Mouse (Mus musculus) kidney, postnatal 25 days (tissue): Measurements from ENCODE around the gene Itpr3.
A peak's percentile ranks its signal among the peaks of the same experiment; 100 is the strongest.

Source experiments
- DNase-seq, 2 experiments: peaks; one replicate each; pipeline ENCODE4 v3.0.0; 2021; ENCODE audit warnings: mixed read lengths in 2 of 2

Itpr3 gene

DNA sequence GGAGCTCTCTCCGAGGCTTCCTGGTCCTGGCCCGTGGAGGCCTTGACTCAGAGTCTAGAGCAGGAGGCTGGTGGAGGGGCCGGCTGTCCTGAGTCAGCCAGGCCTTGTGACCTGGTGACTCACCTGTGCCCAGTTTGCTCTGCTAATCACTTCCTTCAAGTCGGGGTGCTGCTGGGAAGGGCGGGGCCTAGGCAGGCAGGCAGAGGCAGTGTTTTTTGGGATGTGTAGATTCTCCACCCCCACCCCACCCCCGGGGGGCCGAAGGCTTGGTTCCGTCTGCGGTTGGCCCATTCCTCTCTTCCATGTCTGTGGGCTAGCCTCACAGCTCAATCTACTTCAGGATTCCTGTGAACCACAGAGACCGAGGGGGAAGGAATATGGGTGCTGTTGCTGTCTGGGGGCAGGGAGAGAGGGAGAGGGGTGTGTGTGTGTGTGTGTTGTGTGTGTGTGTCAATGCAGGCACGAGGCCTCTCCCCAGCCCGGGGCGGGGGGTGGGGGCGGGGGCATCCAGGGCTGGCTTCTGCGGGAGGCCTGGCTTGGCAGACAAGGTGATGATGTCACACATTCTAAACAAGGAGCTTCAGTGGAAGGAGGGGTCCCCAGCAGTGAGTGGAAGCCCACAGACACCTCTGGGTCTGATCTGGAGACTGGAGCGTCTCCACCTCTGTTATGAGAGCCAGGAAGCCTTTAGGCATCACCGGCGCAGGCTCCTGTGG lies 18.6 kb upstream of the Itpr3 start:
- peak in 1 of 2 experiments; percentile 50 for DNase-seq

DNA sequence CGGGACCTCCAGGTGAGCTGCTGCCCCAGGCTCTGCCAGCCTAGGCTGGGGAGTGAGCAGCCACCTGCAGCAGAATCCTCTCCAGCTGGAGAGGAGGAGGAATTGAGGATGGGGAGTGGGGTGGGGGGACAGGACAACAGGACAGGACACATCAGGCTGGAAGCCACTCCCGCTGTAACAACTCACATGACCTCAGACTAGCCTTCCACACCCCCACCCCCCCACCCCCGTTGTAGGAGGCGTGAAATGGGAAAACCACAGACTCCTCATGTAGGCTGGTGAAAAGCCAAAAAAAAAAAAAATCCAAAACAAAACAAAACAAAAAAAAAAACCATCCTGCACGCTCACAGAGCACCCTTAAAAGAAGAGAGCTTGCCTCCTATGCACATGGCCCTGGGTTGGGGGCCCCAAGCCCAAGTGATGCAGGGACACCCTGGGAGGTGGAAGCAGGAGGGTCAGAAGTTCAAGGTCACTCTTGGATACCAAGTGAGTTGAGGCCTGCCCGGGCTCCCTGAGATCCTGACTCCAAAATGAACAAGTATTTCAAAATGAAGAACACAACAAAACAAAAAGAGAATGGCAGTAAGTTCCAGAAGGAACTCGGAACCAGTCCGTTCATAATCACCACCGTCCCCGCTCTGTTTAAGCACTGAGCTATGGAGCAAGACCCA lies 17.5 kb upstream of the Itpr3 start:
- peak in 1 of 2 experiments; percentile 32 for DNase-seq

- DNase-seq: peak; percentile 63 to 88
Measured at GRCm38 (mm10) chr17:27040304-27041045, 16.6 kb upstream of the Itpr3 start.

GRCm38 (mm10) chr17:27041046-27041786 lies 15.9 kb upstream of the Itpr3 start:
- peak in 1 of 2 experiments; percentile 35 for DNase-seq

- DNase-seq: no peak
Measured at GRCm38 (mm10) chr17:27041787-27042055, 15.4 kb upstream of the Itpr3 start.

- peak in 1 of 2 experiments; percentile 72 for DNase-seq
Measured at GRCm38 (mm10) chr17:27042840-27043239, 14.3 kb upstream of the Itpr3 start.

DNA sequence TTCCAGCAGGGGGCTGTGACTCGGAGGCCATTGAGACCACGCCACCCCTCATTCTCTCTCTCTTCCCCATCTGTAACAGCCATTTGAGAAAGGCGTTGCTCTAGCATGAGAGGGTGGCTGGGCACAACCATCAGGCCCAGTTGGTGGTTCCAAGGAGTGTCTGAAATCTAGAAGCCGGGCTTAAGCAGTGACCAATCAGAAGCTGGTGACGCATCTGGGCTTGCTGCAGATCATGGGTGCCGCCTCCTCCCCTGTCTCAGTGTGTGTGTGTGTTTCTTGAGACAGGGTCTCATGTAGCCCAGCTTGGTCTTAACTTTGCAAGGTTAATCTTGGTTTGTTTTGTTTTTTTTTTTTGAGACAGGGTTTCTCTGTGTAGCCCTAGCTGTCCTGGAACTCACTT lies 11.9 kb upstream of the Itpr3 start:
- no peak for DNase-seq

DNA sequence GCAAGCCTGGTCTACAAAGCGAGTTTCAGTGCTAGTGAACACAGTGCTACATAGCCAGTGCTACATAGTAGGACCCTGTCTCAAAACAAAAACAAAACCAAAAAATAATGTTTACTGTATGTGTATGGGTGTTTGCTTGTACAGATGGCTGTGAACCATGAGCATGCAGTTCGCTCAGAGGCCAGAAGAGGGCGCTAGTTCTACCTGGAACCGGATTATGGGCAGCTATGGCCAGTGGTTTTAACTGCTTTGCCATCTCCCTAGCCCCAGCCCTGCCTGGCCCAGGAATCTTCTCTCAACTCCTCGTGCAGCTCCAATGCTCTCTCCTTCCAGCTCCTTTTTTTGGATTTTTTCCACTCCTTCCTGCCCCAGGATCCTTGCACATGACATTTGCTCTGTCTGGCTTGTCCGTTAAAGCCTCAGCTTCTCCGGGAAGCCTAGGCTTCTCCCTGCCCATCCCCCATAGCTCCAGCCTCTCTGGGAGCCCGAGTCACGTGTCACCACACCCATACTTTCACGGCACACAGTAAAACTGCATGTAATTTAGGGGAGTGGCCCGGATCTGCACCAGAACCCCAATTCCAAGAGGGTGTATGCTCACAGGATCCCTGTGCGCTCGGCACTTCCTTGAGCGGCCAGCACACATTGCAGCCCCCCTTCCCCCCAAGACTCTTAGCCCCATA lies 9.2 kb upstream of the Itpr3 start:
- no peak for DNase-seq

DNA sequence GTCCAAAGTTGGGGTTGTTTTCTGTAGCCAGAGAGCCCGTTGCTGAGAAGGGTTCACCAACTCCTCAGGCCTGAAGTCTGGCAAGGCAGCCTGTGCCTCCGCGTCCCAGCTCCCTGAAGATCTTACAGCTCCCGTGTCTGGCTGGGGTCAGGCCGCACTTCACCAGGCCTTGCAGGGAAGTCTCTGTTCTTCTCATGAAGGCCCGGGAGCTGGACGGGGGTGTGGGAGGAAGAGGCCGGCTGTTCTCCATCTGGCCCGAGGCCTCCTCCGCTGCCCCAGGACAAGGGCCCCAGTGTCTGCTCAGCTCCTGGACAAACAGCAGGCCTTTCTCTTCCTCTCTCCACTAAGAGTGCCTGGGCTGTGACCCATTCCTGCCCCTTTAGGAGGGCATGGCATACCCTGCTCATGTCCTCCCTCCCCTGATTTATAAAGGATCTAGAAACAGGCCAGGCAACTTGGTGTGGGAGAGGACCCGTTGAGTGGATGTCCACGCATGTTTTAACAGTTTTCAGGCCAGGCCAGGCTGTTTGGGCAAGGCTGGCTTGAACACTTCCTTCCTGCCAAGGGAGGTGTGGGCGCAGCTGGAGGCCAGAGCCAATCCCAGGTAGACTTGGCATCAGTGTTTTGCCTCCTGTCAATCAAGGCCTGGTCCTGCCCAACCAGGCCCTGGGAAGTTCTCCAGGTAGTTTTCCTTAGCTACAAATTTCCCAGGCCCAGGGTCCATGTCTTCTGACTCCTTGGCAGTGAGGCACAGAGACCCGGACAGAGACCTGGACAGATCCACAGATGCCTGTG lies 8.5 kb upstream of the Itpr3 start:
- DNase-seq: no peak

DNA sequence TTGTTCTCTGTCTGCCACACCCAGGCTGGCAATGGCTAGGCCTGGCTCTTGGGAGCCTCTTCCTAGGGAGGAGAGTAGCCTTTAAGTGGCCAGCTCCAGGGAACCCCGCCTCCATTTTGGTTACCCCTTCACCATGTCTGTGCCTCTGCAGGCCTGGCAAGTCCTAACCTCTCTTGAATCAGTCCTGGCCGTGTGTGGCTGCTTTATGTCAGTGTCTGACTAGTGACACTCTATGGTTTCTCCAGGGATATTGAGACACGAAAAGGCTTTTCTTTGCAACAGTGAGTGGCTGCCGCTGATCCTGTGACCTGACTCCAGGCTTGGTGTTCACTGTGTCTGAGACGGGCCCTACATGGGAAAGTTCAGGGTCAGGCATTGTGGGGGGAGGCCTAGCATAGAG lies 6.3 kb upstream of the Itpr3 start:
- no peak for DNase-seq

DNA sequence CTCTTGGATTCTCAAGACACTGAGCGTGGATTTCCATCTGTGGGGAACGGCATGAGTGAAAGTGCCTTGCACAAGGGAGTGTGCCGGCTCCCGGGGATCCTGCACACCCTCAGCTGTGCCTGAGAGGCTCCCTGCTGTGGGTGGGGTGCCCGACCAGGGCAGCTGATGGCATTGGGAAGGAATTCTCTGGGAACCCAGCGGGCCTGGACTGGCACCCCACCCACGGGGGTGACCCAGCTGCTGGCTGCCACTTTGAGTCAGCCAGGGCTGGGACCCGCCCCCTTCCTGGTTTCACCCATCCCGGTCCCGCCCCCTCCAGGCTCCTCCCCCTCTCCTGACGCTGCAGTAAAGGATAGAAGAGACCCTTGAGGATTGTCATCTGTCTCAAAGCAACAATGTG lies 5.6 kb upstream of the Itpr3 start:
- DNase-seq: peak; percentile 75 to 77

GRCm38 (mm10) chr17:27056170-27056569 lies 934 bp upstream of the Itpr3 start:
- DNase-seq: peak; percentile 76 to 87

DNA sequence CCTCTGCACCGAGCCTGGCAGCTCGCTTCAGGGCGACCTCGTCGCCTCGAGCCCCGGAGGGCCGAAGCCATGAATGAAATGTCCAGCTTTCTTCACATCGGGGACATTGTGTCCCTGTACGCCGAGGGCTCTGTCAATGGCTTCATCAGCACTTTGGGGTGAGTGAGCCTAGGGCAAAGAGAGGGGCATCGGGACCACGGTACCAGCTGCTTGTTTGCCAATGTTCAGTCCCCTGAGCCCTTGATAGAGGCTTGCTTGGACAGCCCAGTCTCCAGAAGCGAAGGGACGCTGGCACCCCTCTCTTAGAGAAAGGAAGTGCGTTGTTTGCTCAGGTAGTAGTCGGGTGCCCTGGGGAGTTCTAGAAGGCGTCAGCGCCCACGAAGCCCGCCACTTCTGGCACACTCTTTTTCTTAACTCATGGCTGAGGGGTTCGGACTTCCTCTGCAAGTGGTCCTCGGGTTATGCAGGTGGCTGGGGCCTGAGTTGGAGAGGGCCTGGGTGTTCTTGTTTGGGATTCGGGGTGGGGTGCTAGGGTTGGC lies 482 bp downstream of the Itpr3 start:
- no peak for DNase-seq

- DNase-seq: no peak
Measured at GRCm38 (mm10) chr17:27060698-27061097, 3.6 kb downstream of the Itpr3 start.

GRCm38 (mm10) chr17:27061727-27062126 lies 4.6 kb downstream of the Itpr3 start:
- no peak for DNase-seq

DNA sequence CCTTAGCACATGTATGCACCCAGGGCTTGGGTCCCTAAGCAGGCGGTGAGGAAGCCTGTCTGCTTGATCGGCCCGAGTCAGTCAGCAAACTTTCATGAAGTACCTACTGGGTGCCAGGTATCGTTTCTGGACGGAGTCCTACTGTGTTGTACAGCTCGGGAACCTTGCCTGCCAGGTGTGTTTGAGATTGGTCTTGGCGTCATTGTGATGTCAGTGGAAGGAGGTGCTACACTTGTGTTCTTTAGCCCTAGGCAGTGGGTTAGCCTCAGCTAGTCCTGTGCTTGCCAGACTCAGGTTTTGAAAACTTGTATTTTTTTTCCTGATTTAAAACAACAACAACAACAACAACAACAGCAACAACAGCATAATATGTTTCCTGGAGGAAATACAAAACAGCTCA lies 5.6 kb downstream of the Itpr3 start:
- no peak for DNase-seq

- DNase-seq: no peak
Measured at GRCm38 (mm10) chr17:27063717-27064116, 6.6 kb downstream of the Itpr3 start.

DNA sequence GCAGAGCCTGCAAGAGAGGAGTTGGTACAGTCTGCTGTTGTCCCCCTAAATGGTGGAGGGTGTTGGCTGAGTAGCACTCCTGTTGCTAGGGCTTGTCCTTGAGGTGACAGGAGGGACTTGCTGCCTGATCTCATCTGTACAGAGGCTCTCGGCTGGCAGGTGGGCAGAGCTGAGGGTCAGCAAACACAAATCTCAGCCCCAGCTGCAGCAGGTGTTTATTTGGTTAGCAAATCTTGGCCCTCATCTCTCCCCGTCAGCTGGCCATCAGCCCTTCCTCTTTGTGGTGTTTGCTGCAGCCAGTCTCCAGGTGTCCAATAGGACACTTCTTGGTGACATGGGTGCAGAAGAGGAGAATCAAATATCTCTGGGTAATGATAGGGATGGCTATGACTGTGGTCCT lies 7.1 kb downstream of the Itpr3 start:
- DNase-seq: no peak

- no peak for DNase-seq
Measured at GRCm38 (mm10) chr17:27066065-27066464, 9.0 kb downstream of the Itpr3 start.

GRCm38 (mm10) chr17:27069071-27069470 lies 12.0 kb downstream of the Itpr3 start:
- no peak for DNase-seq

GRCm38 (mm10) chr17:27070913-27071312 lies 13.8 kb downstream of the Itpr3 start:
- no peak for DNase-seq

- peak in 1 of 2 experiments; percentile 37 for DNase-seq
Measured at GRCm38 (mm10) chr17:27071630-27072029, 14.5 kb downstream of the Itpr3 start.
